Mouse (Mus musculus) spleen, adult 18-20 months (tissue): ENCODE measurements around the gene Ralgps1.

Source experiments
- DNase-seq, 2 experiments: peaks; one replicate each; pipeline ENCODE4 v3.0.0; 2022; ENCODE audit warnings: mixed read lengths in 2 of 2

Gene Ralgps1

GRCm38 (mm10) chr2:33272665-33273439, 98.4 kb downstream of the Ralgps1 start:
- no peak for DNase-seq

GRCm38 (mm10) chr2:33271511-33271910, 99.8 kb downstream of the Ralgps1 start:
- DNase-seq, result no peak

GRCm38 (mm10) chr2:33270569-33270968, 100.7 kb downstream of the Ralgps1 start:
- no peak for DNase-seq

GRCm38 (mm10) chr2:33269132-33269493, 102.2 kb downstream of the Ralgps1 start:
- no peak for DNase-seq

- DNase-seq, result no peak
Measured at GRCm38 (mm10) chr2:33268384-33269131, 102.7 kb downstream of the Ralgps1 start.

GRCm38 (mm10) chr2:33267075-33267474, 104.2 kb downstream of the Ralgps1 start:
- no peak for DNase-seq

- DNase-seq, result no peak
Measured at GRCm38 (mm10) chr2:33265793-33266192, 105.5 kb downstream of the Ralgps1 start.

- no peak for DNase-seq
Measured at GRCm38 (mm10) chr2:33261475-33261874, 109.8 kb downstream of the Ralgps1 start.

- DNase-seq, result no peak
Measured at GRCm38 (mm10) chr2:33260772-33261171, 110.5 kb downstream of the Ralgps1 start.

GRCm38 (mm10) chr2:33256769-33257537, 114.3 kb downstream of the Ralgps1 start:
- DNase-seq, result no peak

GRCm38 (mm10) chr2:33254318-33254985, 116.8 kb downstream of the Ralgps1 start:
- no peak for DNase-seq

GRCm38 (mm10) chr2:33253572-33254190, 117.6 kb downstream of the Ralgps1 start:
- no peak for DNase-seq

- no peak for DNase-seq
Measured at GRCm38 (mm10) chr2:33252751-33253150, 118.5 kb downstream of the Ralgps1 start.

GRCm38 (mm10) chr2:33249922-33250633, 121.2 kb downstream of the Ralgps1 start:
- DNase-seq, result no peak

- DNase-seq, result no peak
Measured at GRCm38 (mm10) chr2:33248549-33248948, 122.7 kb downstream of the Ralgps1 start.

GRCm38 (mm10) chr2:33246841-33247240, 124.4 kb downstream of the Ralgps1 start:
- no peak for DNase-seq

GRCm38 (mm10) chr2:33245350-33245749, 125.9 kb downstream of the Ralgps1 start:
- no peak for DNase-seq

GRCm38 (mm10) chr2:33244880-33245279, 126.4 kb downstream of the Ralgps1 start:
- no peak for DNase-seq

- DNase-seq, result no peak
Measured at GRCm38 (mm10) chr2:33237581-33237980, 133.7 kb downstream of the Ralgps1 start.

- no peak for DNase-seq
Measured at GRCm38 (mm10) chr2:33234848-33235247, 136.4 kb downstream of the Ralgps1 start.

GRCm38 (mm10) chr2:33233856-33234255, 137.4 kb downstream of the Ralgps1 start:
- no peak for DNase-seq
